Mouse (Mus musculus) mature B cell (primary cell): Measurements from ENCODE around the gene Vipr2.

Experiments
- in situ Hi-C: fragments of 300-500 bp; cut with MboI; formaldehyde crosslinking; loops from 2 replicates; pipeline ENCODE4 v1.14.3; 2019

Vipr2 gene

GRCm38 (mm10) chr12:116156792-116157532 lies 79.4 kb downstream of the Vipr2 start:
- in situ Hi-C loops: no loop called here

GRCm38 (mm10) chr12:116159223-116159622 lies 81.7 kb downstream of the Vipr2 start:
- in situ Hi-C loops: no loop called here

GRCm38 (mm10) chr12:116159695-116160094 lies 82.2 kb downstream of the Vipr2 start:
- in situ Hi-C loops: no loop called here

- in situ Hi-C loops: no loop called here
These were observed 87.8 kb downstream of the Vipr2 start for GRCm38 (mm10) chr12:116165368-116165767.

- in situ Hi-C loops: no loop called here
These were observed 92.1 kb downstream of the Vipr2 start for GRCm38 (mm10) chr12:116169666-116170065.

- in situ Hi-C loops: no loop called here
These were observed 99.4 kb downstream of the Vipr2 start for GRCm38 (mm10) chr12:116176930-116177329.

GRCm38 (mm10) chr12:116181436-116182050 lies 104.0 kb downstream of the Vipr2 start:
- in situ Hi-C loops: no loop called here

- in situ Hi-C loops: no loop called here
These were observed 104.8 kb downstream of the Vipr2 start for GRCm38 (mm10) chr12:116182376-116182775.

GRCm38 (mm10) chr12:116183212-116183935 lies 105.8 kb downstream of the Vipr2 start:
- in situ Hi-C loops: no loop called here

- in situ Hi-C loops: no loop called here
These were observed 116.4 kb downstream of the Vipr2 start for GRCm38 (mm10) chr12:116193952-116194351.

GRCm38 (mm10) chr12:116194641-116195040 lies 117.1 kb downstream of the Vipr2 start:
- in situ Hi-C loops: no loop called here
